Mouse (Mus musculus): ENCODE measurements at regions not wholly inside any gene's neighbourhood (a gene's known extent, or its start where the extent isn't known, plus 50 kb on each side); places are given as distances from the start of the nearest gene placed in this dataset.

DNA sequence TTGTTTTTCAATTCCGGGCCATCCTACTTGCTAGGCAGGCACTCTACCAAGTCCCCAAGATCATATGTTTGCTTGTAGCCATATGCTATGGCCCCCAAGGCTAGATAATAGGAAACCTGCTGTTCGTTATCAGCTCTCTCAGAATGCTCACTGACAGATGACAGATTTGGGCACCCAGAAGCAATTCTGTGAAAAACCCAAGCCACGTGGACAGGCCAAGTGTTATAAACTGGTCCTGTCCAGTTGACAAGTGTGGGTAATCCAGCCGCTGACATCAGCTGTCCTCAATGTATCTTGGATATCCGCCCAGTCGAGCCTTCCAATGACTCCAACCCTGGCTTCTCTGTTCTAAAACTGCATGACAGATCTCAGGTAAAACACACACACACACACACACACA lies 92.0 kb upstream of the Ces5a start:
- TF ChIP-seq POLR2A (IDR thresholded peaks at IDR 0.05; ENCODE audit: low read depth, low read length) (no peak), CTCF (IDR thresholded peaks at IDR 0.05; ENCODE audit: extremely low read depth, insufficient read length, insufficient replicate concordance, low read depth, low read length) (no peak)

All from small intestine, adult 2 months (tissue).